Mouse (Mus musculus) left cerebral cortex, postnatal 4 days (tissue): Measurements from ENCODE around the gene Usp37. TPM values are rescaled to one million over a fixed set of nuclear protein-coding genes. Genes with fewer than 3 reads are reported as not detected.

Source experiments
- DNase-seq: peaks from one replicate; pipeline ENCODE4 v3.0.0-alpha.2; 2022
- intact Hi-C: fragments of 180-260 bp; cut with DNase I; formaldehyde crosslinking; loops from one replicate; pipeline ENCODE4 v1.15.1; 2025
- total RNA-seq, 2 experiments: library from RNA; stranded (reverse); gene quantifications; 2 replicates each; pipeline ENCODE4 v1.2.3; 2021

Gene Usp37
- total RNA-seq, 2 experiments from 2014 or later, result 24.3 to 26.6 TPM

DNA sequence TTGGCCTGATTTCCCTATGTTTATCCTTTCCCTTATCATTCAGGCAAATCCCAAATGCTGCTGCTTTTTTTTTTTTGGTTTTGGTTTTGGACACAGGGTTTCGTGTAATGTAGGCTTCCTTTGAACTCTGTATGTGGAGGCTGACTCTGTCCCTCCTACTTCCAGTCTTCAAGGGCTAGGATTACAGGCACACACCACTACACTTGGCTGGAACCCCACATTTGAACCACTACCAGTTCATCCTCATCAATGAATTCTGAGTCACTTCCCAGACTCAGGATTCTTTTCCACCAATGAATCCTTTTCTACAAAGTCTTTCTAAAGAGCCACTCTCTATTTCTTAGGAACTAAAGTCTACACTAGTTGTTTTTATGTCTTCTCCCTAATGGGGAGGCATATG, 43.0 kb downstream of the Usp37 start:
- no peak for DNase-seq
- intact Hi-C loops, result no loop called here

DNA sequence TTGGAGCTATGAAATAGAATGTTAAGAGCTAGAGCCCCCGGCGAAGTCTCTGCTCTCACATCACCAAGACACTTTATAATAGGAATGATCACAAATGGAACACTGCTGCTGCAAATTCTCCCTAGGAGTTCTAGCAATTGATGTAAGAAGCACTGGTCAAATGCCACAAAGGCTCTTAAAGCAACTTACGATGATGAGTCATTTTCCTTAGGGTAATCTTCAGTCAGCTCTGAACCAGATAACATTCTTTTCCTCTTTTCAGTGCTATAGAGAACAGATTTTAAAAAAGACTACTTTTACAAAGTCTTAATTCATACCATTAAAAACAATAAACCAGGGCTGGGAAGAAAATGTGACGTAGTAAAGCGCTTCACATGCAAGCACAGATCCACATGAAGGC, 58.3 kb downstream of the Usp37 start:
- no peak for DNase-seq
- intact Hi-C loops, result loop anchor here (2.0 kb wide), 1 partner anchor 71 kb away; no protein-coding TSS in a partner anchor

DNA sequence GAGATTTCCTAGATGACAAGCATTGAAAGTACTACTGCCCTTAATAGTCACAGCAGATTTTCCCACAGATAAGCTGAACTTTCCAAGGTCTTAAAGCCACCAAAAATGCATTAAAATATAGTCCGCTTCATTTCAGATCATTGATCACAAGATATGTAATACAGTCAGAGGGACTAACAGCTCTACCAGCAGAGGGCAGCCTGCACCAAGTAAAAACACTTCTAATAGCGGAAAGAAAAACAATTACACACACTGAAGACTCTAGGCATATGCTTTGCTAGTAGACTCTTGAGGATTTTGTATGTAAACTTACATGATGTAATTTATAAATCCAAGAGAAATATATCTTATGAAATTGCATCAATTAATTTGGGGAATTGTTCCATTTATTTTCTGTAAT, 83.8 kb downstream of the Usp37 start:
- intact Hi-C loops, result no loop called here
- DNase-seq, result peak; percentile 40

DNA sequence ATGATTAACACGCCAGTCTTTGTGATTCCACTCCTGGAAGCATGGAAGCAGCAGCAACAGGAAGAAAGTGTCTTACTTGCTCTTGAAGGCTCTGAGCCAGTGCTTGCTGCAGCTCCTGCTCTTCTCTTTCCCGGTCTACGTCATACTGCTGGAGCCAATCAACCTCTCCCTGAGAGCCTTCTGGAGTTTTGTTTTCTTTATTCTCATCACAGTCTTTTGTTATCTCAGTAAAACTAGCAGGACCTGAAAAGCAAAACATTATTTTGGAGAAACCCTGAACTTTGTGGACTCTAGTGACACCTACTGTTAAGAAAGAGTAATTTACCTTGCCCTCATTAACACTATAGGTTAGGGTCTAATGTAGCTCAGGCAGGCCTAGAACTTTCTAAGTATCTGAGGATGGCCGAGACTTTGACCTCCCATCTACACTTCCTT, 91.5 kb downstream of the Usp37 start:
- DNase-seq, result no peak
- intact Hi-C loops, result loop anchor here (10.0 kb wide), 1 partner anchor 158 kb away; no protein-coding TSS in a partner anchor

DNA sequence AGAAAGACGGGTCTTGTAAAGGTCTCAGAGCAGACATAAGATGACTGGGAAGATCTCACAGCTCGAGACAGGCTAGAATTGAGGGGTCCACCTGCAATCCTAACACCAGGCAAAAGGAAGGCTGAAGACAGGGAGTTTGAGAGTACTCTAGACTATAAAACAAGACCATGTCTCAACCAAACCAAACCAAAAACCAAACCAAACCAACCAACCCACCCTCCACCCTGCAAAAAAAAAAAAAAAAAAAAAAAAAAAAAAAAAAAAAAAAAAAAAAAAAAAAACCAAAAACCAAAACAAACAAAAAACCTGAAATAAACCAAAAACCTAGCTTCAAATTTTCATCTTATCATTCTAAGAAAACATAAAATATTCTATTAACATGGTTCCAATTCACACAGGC, 99.5 kb downstream of the Usp37 start:
- intact Hi-C loops, result no loop called here
- DNase-seq, result no peak

DNA sequence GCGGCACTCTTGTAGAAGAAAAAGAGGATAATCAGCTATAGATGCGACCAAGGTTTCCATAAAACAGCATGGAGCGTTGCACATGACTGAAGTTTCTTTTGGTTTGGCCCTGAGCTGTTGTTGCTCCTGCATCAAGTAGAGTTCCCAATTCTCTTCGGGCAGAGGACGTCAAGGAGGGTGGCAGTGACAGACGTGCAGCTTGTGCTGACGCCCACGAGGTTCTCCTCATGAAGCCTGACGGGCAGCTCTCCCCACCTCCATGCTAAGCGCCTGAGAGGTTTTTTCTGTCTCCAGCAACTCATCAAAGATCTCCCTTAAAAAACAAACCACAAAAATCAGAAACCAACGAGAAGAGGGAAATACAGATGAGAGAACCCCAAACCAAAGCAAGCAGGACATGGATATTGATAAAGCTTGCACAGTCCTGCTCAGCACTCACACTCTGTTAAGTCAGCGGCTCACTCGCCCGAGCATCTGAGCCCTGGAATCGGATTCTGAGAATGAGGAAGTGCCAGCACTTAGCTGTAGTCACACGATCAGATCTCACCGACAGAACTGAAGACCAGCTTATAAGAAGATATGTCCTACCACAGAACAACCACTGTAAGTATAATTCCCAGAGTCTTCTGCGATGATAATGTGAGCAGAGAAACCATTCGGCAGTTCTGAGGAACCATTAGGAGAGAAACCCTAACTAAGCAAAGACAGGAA, 104.8 kb downstream of the Usp37 start:
- intact Hi-C loops, result no loop called here
- DNase-seq, result no peak

DNA sequence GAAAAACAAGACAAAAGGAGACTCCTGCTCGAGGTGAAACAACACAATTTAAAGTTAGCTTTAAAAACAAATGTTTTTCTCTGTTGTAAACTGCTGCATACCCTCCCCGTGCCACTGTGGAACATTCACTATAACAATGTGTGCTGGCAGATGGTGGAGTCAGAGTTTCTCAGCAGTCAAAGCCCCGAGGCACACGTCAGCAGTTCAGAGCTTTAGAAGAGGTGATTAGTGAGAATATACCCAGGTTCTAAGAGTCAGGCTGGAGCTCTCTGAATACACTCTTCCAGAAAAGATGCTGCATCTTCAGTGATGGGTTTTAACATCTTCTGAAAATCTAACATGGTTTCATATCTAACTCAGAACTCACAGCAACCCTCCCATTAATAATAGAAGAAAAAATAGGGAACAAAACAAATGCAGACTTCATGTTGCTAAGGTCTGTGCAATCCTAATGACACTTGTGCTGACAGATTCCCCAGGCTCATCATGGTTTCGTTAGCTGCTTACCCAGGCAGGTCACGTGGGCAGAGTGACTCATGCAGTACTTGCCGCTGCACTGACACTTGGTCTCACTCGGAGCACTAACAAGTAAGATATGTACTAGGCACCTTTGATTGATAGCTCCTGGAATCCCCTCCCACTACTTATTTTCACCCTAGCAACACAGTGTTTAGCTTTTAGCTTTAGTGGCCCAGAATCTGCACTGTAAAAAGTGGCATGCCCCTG, 106.2 kb downstream of the Usp37 start:
- intact Hi-C loops, result no loop called here

DNA sequence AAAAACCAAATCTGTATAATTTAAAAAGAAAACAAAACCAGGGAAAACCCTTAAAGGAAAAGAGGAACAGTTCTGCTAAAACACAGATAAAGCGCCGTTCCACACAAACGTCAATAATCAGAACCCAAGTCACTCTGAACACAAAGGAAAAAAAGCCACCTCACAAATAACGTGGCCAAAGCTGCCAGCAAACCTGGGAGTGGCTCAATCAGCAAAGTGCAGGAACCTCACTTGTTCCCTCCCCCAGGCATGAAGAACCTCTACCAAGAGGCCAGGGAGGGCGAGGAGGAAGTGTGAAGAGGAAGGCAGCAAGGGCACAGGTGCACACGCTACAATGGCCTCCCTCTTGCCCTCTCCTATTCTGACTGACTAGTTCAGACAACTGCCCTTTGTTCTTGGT, 108.5 kb downstream of the Usp37 start:
- intact Hi-C loops, result no loop called here
- no peak for DNase-seq

More for the DNA sequence above, 106.2 kb downstream of the Usp37 start:
- no peak for DNase-seq

DNA sequence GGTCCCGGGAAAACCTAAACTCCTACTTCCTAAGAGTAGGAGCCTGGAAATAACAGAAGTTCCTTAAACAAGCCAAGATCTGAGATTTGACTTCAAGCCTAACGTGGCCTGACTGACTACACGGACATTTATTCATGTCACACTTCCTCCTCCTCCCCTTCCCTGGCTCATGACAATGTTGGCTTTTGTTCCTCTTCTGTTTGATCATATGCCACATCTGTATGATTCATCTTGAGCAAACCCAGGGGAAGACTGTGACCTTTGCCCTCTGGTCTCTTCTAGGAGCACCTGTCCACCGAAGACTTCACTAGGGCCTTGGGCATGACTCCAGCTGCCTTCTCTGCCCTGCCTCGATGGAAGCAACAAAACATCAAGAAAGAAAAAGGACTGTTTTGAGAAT, 109.5 kb downstream of the Usp37 start:
- intact Hi-C loops, result no loop called here
- DNase-seq, result no peak

DNA sequence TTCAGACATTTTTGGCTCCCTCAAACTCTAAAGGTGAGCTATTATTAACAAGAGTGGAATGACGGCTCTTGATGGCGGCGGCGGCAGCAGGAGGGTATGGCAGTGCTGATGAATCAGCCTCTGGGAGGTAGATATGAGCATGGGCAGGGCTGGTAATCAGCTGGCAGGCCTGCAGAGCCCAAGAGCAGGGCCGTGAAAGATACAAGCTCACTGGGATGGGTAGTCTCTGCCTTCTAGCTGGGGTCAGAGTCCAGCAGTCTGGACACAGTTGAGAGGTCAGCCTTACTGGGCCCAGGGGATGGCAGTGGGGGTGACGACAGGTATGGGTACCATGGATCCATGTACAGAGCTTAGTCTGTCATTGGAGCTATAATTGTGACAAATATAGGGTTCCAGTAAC, 110.9 kb downstream of the Usp37 start:
- intact Hi-C loops, result no loop called here
- no peak for DNase-seq

DNA sequence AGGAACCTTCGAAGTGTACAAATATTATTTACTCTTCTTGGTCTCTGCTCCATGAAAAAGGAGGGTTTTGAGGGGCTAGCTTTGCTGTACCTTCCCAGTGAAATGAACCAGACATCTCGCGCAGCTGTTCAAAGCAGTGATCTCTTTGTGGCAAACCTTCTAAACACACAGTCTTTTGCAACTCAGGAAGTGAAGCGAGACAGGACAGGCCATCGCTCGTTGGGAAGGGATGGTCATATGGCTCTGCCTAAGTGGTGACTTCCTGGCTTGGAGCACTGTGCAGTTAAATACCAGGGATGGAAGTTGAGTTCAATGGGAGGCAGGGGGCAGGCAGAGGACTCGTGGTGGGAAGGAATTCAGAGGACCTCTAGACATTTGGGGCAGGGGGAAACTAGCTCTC, 118.2 kb downstream of the Usp37 start:
- no peak for DNase-seq
- intact Hi-C loops, result no loop called here

DNA sequence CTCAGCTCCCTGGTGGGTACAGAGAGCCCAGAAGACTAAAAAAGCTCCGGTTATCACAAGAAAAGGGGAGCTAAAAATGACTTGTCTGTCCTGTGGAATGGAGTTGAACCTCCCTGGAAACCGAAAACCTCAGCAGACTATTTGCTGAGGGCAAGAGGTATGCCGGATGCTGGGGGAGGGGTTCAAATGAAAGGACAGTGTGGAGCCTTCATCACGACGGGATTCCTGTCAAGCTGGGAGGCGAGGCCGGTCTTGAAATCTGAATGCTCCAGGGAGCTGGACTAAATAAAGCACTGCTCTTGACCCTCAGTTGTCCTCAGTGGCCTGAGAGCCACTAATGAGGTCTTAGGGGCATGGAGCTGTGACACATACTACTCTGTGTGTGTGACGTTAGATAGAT, 120.9 kb downstream of the Usp37 start:
- intact Hi-C loops, result no loop called here
- no peak for DNase-seq

DNA sequence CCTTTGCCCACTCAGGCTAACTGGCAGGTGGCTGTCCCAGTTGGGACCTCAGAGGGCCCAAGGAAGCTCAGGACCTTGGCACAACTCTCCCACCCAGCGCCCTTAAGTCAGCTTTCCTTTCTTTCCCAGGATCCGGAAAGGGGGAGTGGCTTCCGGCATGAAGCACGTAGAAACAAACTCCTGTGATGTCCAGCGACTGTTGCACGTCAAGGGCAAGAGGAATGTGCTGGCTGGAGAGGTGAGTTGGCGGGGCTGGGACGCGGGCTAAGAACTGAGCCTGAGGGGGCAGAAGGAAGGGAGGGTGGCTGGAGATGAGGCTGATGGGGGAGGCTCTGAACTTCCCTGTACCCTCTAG, 124.7 kb downstream of the Usp37 start:
- no peak for DNase-seq
- intact Hi-C loops, result no loop called here

DNA sequence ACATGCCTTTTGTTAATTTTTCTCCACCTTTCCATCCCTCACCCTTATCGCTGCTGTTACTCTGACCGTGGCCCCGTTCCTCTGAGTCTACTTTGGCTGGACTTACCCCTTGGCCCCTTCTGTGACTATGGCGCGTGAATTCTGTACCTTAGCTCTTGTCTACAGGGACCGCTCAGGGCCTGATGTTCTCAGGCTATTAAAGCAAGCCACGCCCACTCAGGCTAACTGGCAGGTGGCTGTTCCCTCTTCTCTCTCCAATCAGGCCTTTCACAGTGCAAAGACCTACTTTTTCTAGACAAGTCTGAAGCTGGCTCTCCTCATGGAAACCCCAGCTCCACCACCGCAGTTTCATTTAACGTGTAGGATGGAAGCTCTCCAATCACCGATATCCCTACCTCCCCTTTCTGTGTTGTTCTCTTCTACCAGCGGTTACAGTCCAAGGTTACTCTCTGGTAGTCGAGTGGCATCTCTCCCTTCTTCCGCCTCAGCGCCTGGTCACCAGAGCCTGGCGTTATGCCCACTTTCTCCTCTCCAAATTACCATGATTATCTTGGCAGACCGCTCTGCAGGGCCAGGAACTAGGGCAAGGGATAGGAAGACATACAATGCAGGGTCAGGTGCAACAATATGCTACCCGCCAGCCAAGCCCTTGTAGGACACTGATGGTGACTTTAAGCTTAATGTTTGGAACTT, 125.2 kb downstream of the Usp37 start:
- DNase-seq, result peak; percentile 38
- intact Hi-C loops, result no loop called here

DNA sequence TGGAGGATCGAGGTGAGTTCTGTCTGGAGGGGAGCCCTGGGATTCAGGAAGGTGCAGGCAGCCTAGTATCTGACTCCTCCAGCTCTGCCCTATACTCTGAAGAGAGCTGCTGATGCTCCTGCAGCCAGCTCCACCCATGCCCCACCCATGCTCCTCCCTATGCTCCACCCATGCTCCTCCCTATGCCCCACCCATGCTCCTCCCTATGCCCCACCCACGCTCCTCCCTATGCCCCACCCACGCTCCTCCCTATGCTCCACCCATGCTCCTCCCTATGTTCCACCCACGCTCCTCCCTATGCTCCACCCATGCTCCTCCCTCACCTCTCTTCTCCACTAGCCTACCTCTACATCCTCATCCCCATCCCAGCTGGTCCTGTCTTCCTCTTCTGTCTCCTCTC, 128.9 kb downstream of the Usp37 start:
- no peak for DNase-seq
- intact Hi-C loops, result no loop called here

DNA sequence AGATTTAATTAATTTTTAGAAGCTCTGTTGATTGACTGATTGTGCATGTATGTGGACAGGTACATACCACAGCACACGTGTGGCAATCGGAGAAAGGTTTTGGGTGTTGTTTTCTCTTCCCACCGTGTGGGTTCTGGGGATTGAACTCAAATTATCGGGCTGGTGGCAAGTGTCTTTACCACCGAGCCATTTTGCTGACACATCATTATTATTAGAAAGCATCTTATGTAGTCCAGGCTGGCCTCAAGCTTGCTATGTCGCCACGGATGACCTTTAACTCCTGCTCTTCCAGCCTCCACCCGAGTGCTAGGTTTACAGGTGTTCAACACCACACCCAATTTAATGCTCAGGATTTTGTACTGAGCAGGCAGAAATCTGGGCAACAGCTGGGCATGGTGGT, 131.4 kb downstream of the Usp37 start:
- intact Hi-C loops, result no loop called here
- DNase-seq, result no peak

DNA sequence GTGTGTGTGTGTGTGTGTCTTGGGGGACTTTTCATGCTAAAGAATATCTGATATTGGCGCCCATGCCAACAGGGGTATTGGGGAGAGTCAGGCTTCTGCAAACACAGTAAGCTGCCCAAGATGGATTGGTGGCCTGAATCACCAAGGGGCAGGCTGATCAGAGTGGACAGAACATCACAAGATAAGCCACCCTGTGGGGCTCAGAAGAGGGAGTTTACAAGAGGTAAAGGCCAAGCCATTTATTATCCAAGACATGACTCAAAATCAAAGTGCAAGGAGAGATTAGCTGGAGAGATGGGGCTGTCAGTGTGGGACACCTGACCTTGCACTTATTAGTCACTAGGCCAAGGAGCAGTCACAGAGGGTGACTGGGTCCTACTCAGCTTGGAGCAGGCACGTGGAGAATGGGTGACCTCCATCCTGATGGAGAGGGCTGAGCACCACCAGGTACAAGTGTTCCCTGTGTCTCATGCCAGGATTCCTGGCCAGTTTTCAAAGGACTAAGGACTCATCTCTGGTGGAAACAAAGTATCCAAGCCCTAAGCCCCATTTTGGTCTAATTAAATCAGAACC, 132.2 kb downstream of the Usp37 start:
- intact Hi-C loops, result no loop called here
- no peak for DNase-seq

DNA sequence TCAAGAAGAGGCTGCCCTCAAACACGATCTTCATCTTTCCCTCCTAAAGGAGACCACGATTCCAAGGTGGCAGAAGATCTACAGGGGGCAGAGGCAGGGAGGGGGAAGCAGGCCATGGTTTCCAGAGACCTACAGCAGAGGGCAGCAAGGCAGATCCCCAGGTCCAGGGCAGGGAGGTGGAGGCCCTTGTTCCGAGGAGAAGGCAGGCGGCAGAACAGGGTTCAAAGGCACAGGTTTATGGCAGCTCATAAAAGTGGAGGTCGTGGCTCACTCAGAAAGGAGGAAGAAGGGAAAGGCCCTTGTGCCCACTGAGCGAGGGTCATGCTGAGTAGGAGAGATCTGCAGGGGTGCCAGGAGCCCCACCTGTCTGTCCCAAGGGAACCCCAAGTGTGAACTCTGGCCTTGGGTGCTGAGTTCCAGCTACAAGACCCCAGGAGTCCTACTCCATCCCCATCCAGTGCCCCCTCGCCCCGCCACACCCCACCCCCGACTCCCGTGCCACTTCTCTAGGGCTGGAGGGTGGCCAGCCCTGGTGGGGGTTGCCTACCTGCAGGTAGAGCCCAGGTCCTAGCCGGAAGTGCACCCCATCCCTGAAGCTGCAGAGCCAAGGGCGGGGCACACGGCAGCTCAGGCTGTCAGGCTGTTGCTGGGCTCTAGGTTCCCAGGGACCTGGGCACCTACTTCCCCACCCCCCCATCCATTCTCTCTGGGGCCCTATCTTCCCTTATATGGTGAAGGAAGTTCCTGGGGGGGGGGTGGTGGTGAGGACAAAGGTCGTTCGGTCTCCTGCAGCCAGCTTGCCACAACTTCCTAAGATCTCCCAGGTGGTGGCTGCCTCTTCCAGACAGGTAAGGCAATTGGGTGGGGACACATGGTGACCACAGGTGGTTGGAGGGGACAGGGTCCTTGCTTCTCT, 135.2 kb downstream of the Usp37 start, which contains the start of gene Vil1:
Gene Vil1 (plus strand): TSS at position 788 of the 916 bp plus-strand sequence.
- intact Hi-C loops, result no loop called here
- no peak for DNase-seq

DNA sequence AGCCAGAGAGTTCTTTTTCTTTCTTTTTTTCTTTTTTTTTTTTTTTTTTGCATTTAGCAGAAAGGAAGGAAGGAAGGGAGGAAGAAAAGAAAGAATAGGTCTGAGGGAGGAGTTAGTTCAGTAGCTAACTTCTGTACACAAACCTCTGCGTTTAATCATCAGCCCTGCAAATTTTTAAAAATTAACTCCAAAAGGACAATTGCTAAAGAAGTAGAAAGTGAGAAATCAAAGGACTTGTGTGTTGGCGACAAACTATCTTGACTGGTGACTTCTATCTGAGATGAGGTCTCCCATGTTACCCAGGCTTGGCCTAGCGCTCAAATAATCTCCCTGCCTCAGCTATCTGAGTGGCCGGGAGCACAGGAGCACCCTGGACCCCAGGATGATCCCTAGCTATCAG, 139.9 kb downstream of the Usp37 start:
- intact Hi-C loops, result no loop called here

DNA sequence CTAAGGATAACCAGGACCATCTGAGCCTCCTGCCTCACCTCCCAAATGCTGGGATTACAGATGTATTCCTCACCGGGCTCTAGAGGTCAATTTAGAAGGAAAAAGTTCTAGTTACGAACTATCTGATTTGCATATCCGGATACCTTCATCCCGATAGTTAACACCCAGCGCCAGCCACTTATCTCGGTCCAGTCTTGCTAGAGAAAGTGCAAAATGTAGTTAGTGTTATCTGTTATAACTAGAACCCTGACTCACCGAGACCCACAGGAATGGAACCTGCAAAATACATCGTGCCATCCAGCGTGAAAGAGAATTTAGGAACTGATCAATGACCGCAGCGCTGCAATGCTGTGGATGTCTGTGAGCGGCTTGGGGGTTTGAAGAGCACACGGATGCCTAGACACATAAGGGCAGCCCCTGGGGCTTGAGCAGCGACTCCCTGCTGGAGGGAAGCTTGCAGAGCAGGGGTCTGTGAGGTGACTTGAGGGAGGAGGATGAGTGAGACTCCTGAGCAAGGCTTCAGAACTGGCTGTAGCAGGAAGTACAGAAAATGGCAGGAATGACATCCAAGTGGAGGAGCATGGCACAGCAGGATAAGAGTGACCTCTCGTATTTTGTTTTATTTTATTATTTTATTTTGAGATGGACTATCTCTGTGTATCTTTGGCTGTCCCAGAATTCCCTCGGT, 142.9 kb downstream of the Usp37 start:
- no peak for DNase-seq
- intact Hi-C loops, result no loop called here

More for the DNA sequence above, 139.9 kb downstream of the Usp37 start:
- DNase-seq, result no peak
